Mouse (Mus musculus) embryonic facial prominence, embryonic 14.5 days (tissue): ENCODE results near the gene C2cd4d. TPM values are rescaled to one million over a fixed set of nuclear protein-coding genes. Genes with fewer than 3 reads are reported as not detected.

Source experiments
- ATAC-seq: fragments of 200-750 bp; cut with Nextera tagmentation; 2 replicates; pipeline ENCODE4 v1.8.0; 2017; ENCODE audit warnings: low read depth, moderate number of reproducible peaks, moderate TSS enrichment
- DNase-seq: peaks from one replicate; pipeline ENCODE4 v3.0.0-alpha.2; 2015; ENCODE audit warnings: low spot score
- H3K27ac ChIP-seq: fragments of 300-500 bp; sonication (generic); replicated peaks from 2 replicates; pipeline ENCODE4 v1.5.1; 2014; ENCODE audit warnings: low read depth, mild to moderate bottlenecking, low read length, moderate library complexity
- H3K27me3 ChIP-seq: fragments of 300-500 bp; sonication (generic); replicated peaks from 2 replicates; pipeline ENCODE4 v1.6.1; 2014; ENCODE audit warnings: low read length; ENCODE audit not compliant: control insufficient read depth, insufficient read depth
- H3K36me3 ChIP-seq: fragments of 300-500 bp; sonication (generic); 2 replicates; pipeline ENCODE4 v1.6.1; 2014; ENCODE audit warnings: low read length, mixed read lengths; ENCODE audit not compliant: control insufficient read depth, insufficient read depth
- H3K4me1 ChIP-seq: fragments of 300-500 bp; sonication (generic); 2 replicates; pipeline ENCODE4 v1.6.1; 2014; ENCODE audit warnings: antibody characterized with exemption, low read length; ENCODE audit not compliant: control insufficient read depth, insufficient read depth
- H3K4me2 ChIP-seq: fragments of 300-500 bp; sonication (generic); 2 replicates; pipeline ENCODE4 v1.6.1; 2014; ENCODE audit warnings: low read depth, mild to moderate bottlenecking, low read length, moderate library complexity, mixed read lengths
- H3K4me3 ChIP-seq: fragments of 300-500 bp; sonication (generic); 2 replicates; pipeline ENCODE4 v1.5.1; 2014; ENCODE audit warnings: low read depth, mild to moderate bottlenecking, low read length
- H3K9ac ChIP-seq: fragments of 300-500 bp; sonication (generic); 2 replicates; pipeline ENCODE4 v1.6.1; 2014; ENCODE audit warnings: low read depth, mild to moderate bottlenecking, low read length, moderate library complexity, mixed read lengths
- H3K9me3 ChIP-seq: fragments of 300-500 bp; sonication (generic); 2 replicates; pipeline ENCODE4 v1.6.1; 2016; ENCODE audit warnings: low read length; ENCODE audit not compliant: control insufficient read depth
- WGBS: fragments of 180-500 bp; shearing (Covaris S2); extraction: QIAGEN DNeasy Blood & Tissue Kit; methylation state at CpG from one replicate; pipeline ENCODE4 v1.1.7; 2014; 5-methylcytosine and 5-hydroxymethylcytosine counted together
- polyA plus RNA-seq: library from polyadenylated mRNA; unstranded; fragments of >200 nt; fragmentation: Nextera tagmentation; extraction: Ambion mirVana; gene quantifications from 2 replicates; pipeline ENCODE4 v1.2.1, GENCODE M21; 2014

Gene C2cd4d
- polyA plus RNA-seq, 1 experiment from 2014 or later, result 2.1 TPM

- no peaks in the 10 kb centered on the region for H3K36me3 ChIP-seq
- H3K9me3 ChIP-seq, result no peaks in the 10 kb centered on the region
- H3K9ac ChIP-seq, result peak overlapping the region; percentile 42; the same call in 1 of the 2 replicates
- WGBS, result 5% methylated on average over 3 of the region's 3 CpGs
- no peak overlapping the region for H3K27ac ChIP-seq
- H3K4me2 ChIP-seq, result peak overlapping the region; percentile 49
- ATAC-seq (peak; percentile 14; the same call in 1 of the 2 replicates), DNase-seq (no peak)
- H3K4me3 ChIP-seq, result no peak overlapping the region; the same call in 1 of the 2 replicates
- no peaks in the 10 kb centered on the region for H3K27me3 ChIP-seq
- peaks cover 22% of the 10 kb centered on the region for H3K4me1 ChIP-seq
These were observed 9.8 kb downstream of the C2cd4d start for GRCm38 (mm10) chr3:94372038-94372437.

- H3K9ac ChIP-seq, result peak within 1 kb of the TSS; percentile 42
- H3K27me3 ChIP-seq, result no peaks in the 10 kb centered on the region
- 17% methylated on average over 5 of the region's 5 CpGs for WGBS
- no peak within 1 kb of the TSS for H3K27ac ChIP-seq
- H3K4me3 ChIP-seq, result peak within 1 kb of the TSS; percentile 23
- no peaks in the 10 kb centered on the region for H3K9me3 ChIP-seq
- H3K36me3 ChIP-seq, result no peaks in the 10 kb centered on the region
- ATAC-seq (peak; percentile 34; the same call in 1 of the 2 replicates), DNase-seq (no peak)
- peaks cover 26% of the 10 kb centered on the region for H3K4me1 ChIP-seq
- H3K4me2 ChIP-seq, result peak within 1 kb of the TSS; percentile 49
These were observed 10.4 kb downstream of the C2cd4d start, which contains the start of gene Rorc for GRCm38 (mm10) chr3:94372641-94373040. Gene Rorc, plus strand, starts transcription at chr3:94372794.

- Histone ChIP-seq H3K27me3 (no peaks in the 10 kb centered on the region), H3K9ac (0 out of 2 replicates have a peak overlapping the region, but pooled peaks have one; percentile 34), H3K4me3 (peak overlapping the region; percentile 23), H3K4me1 (peaks cover 26% of the 10 kb centered on the region), H3K36me3 (no peaks in the 10 kb centered on the region), H3K4me2 (peak overlapping the region; percentile 41), H3K9me3 (no peaks in the 10 kb centered on the region), H3K27ac (no peak overlapping the region)
- 9% methylated on average over 7 of the region's 10 CpGs for WGBS
- DNase-seq (peak; percentile 43), ATAC-seq (peak; percentile 48)
These were observed 10.9 kb downstream of the C2cd4d start for GRCm38 (mm10) chr3:94373090-94373489.

GRCm38 (mm10) chr3:94373597-94374011 is 11.4 kb downstream of the C2cd4d start:
- 3% methylated on average over 5 of the region's 5 CpGs for WGBS
- Histone ChIP-seq H3K4me3 (peak overlapping the region; percentile 23; the same call in 1 of the 2 replicates), H3K9me3 (no peaks in the 10 kb centered on the region), H3K4me2 (peak overlapping the region; percentile 41), H3K36me3 (no peaks in the 10 kb centered on the region), H3K4me1 (peaks cover 26% of the 10 kb centered on the region), H3K27ac (no peak overlapping the region), H3K27me3 (no peaks in the 10 kb centered on the region), H3K9ac (0 out of 2 replicates have a peak overlapping the region, but pooled peaks have one; percentile 34)
- ATAC-seq (peak; percentile 56), DNase-seq (peak; percentile 56)

- no peaks in the 10 kb centered on the region for H3K9me3 ChIP-seq
- ATAC-seq, result no peak
- no peak overlapping the region for H3K27ac ChIP-seq
These were observed 12.4 kb downstream of the C2cd4d start for GRCm38 (mm10) chr3:94374636-94375035.

GRCm38 (mm10) chr3:94375146-94375545 is 12.9 kb downstream of the C2cd4d start:
- Histone ChIP-seq H3K27me3 (no peaks in the 10 kb centered on the region), H3K4me2 (no peak overlapping the region), H3K36me3 (no peaks in the 10 kb centered on the region), H3K9me3 (no peaks in the 10 kb centered on the region), H3K4me1 (peaks cover 26% of the 10 kb centered on the region), H3K9ac (no peak overlapping the region), H3K4me3 (no peak overlapping the region), H3K27ac (no peak overlapping the region)
- WGBS, result 68% methylated on average over 2 of the region's 2 CpGs
- DNase-seq, result no peak
- ATAC-seq, result no peak

More at GRCm38 (mm10) chr3:94374636-94375035, 12.4 kb downstream of the C2cd4d start:
- H3K4me2 ChIP-seq, result no peak overlapping the region
- H3K36me3 ChIP-seq, result no peaks in the 10 kb centered on the region
- no peak overlapping the region for H3K9ac ChIP-seq
- H3K27me3 ChIP-seq, result no peaks in the 10 kb centered on the region
- H3K4me3 ChIP-seq, result no peak overlapping the region
- DNase-seq, result no peak
- peaks cover 26% of the 10 kb centered on the region for H3K4me1 ChIP-seq

- Histone ChIP-seq H3K9ac (no peak overlapping the region), H3K27ac (no peak overlapping the region), H3K4me2 (no peak overlapping the region), H3K9me3 (no peaks in the 10 kb centered on the region), H3K4me3 (no peak overlapping the region), H3K36me3 (no peaks in the 10 kb centered on the region), H3K27me3 (no peaks in the 10 kb centered on the region), H3K4me1 (peaks cover 26% of the 10 kb centered on the region)
- 52% methylated on average over 5 of the region's 5 CpGs for WGBS
- DNase-seq, result no peak
- no peak for ATAC-seq
These were observed 13.6 kb downstream of the C2cd4d start for GRCm38 (mm10) chr3:94375861-94376260.

GRCm38 (mm10) chr3:94377028-94377923 is 15.0 kb downstream of the C2cd4d start:
- ATAC-seq (no peak), DNase-seq (no peak)
- Histone ChIP-seq H3K9me3 (no peaks in the 10 kb centered on the region), H3K27ac (no peak overlapping the region), H3K4me2 (no peak overlapping the region), H3K9ac (no peak overlapping the region), H3K27me3 (no peaks in the 10 kb centered on the region), H3K4me3 (no peak overlapping the region), H3K4me1 (peaks cover 17% of the 10 kb centered on the region), H3K36me3 (no peaks in the 10 kb centered on the region)
- WGBS, result 19% methylated on average over 13 of the region's 13 CpGs
